Mouse (Mus musculus) liver, embryonic 11.5 days (tissue): ENCODE measurements at regions not wholly inside any gene's neighbourhood (a gene's known extent, or its start where the extent isn't known, plus 50 kb on each side); places are given as distances from the start of the nearest gene placed in this dataset.

ENCODE experiments used
- ATAC-seq: fragments of 200-750 bp; cut with Nextera tagmentation; replicated peaks from 2 replicates; pipeline ENCODE4 v1.8.0; 2017; ENCODE audit warnings: moderate number of reproducible peaks, mild to moderate bottlenecking, moderate TSS enrichment, moderate library complexity; ENCODE audit not compliant: low FRiP score
- DNase-seq: peaks from one replicate; pipeline ENCODE4 v3.0.0-alpha.2; 2017; ENCODE audit warnings: low spot score
- H3K27ac ChIP-seq: fragments of 300-500 bp; sonication (generic); 2 replicates; pipeline ENCODE4 v1.5.1; 2014; ENCODE audit warnings: mild to moderate bottlenecking, low read depth, low read length, control low read depth
- H3K27me3 ChIP-seq: fragments of 300-500 bp; sonication (generic); replicated peaks from 2 replicates; pipeline ENCODE4 v1.6.1; 2014; ENCODE audit warnings: low read length, mixed read lengths; ENCODE audit not compliant: control insufficient read depth, insufficient read depth
- H3K36me3 ChIP-seq: fragments of 300-500 bp; sonication (generic); 2 replicates; pipeline ENCODE4 v1.6.1; 2014; ENCODE audit warnings: mild to moderate bottlenecking, low read length, moderate library complexity, mixed read lengths; ENCODE audit not compliant: control insufficient read depth, insufficient read depth
- H3K4me1 ChIP-seq: fragments of 300-500 bp; sonication (generic); replicated peaks from 2 replicates; pipeline ENCODE4 v1.6.1; 2014; ENCODE audit warnings: low read length, mixed read lengths; ENCODE audit not compliant: control insufficient read depth, insufficient read depth
- H3K4me2 ChIP-seq: fragments of 300-500 bp; sonication (generic); 2 replicates; pipeline ENCODE4 v1.6.1; 2014; ENCODE audit warnings: mild to moderate bottlenecking, control low read depth, moderate library complexity
- H3K4me3 ChIP-seq: fragments of 300-500 bp; sonication (generic); 2 replicates; pipeline ENCODE4 v1.5.1; 2014; ENCODE audit warnings: low read depth, low read length, control low read depth
- H3K9ac ChIP-seq: fragments of 300-500 bp; sonication (generic); 2 replicates; pipeline ENCODE4 v1.6.1; 2014; ENCODE audit warnings: low read depth, low read length, control low read depth
- H3K9me3 ChIP-seq: fragments of 300-500 bp; sonication (generic); 2 replicates; pipeline ENCODE4 v1.6.1; 2016; ENCODE audit warnings: low read length, inconsistent platforms, mixed read lengths; ENCODE audit not compliant: control insufficient read depth
- WGBS: fragments of 180-500 bp; shearing (Covaris S2); extraction: QIAGEN DNeasy Blood & Tissue Kit; methylation state at CpG from one replicate; pipeline ENCODE4 v1.1.7; 2014; 5-methylcytosine and 5-hydroxymethylcytosine counted together

DNA sequence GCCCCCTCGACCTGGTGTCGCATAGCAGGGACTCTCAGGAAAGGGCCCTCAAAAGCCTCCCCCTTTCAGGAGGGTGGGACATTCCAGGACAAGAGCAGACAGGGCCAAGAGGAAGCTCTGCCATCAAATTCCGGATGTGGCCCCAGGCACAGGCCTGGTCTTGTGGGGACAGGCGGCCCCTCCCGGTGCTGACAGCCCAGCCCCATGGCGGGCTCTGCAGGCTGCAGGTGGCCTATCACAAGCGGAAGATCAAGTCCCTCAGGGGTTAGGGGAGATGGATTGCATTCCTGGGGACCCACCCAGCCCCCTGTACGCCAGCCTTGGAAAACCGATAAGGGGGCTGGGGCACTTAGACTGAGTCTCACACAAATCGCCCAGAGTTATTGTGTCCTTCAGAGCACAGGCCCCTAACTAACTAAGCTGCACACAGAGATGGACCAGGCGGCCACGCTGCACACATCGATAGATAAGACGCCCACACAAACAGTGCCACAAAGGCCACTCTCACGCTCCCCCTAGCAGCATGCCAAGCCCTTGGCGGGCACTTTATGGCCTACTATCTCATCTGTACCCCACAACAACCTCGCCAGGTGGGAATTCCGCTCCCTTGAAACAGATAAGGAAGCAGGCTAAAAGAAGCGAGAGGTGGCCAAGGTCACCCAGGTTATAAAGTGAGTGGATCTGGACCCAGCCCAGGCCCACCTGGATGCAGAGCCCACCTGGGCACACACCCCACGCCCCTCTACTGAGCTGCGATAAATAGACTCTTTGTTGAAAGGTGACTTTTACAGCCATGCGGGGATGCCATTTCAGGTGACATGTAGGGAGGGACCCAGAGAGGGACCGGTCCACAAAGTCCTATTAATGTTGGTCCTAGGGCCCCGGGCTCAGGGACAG lies 55.5 kb downstream of the Gm5294 start:
- no peak overlapping the region for H3K4me2 ChIP-seq
- ATAC-seq (peak; percentile 34; the same call in 1 of the 2 replicates), DNase-seq (no peak)
- H3K4me3 ChIP-seq: no peak overlapping the region
- H3K36me3 ChIP-seq: no peaks in the 10 kb centered on the region
- H3K27ac ChIP-seq: no peak overlapping the region
- H3K9me3 ChIP-seq: no peaks in the 10 kb centered on the region
- no peaks in the 10 kb centered on the region for H3K27me3 ChIP-seq
- H3K9ac ChIP-seq: no peak overlapping the region
- WGBS: 49% methylated on average over 24 of the region's 24 CpGs
- peaks cover 7% of the 10 kb centered on the region for H3K4me1 ChIP-seq

DNA sequence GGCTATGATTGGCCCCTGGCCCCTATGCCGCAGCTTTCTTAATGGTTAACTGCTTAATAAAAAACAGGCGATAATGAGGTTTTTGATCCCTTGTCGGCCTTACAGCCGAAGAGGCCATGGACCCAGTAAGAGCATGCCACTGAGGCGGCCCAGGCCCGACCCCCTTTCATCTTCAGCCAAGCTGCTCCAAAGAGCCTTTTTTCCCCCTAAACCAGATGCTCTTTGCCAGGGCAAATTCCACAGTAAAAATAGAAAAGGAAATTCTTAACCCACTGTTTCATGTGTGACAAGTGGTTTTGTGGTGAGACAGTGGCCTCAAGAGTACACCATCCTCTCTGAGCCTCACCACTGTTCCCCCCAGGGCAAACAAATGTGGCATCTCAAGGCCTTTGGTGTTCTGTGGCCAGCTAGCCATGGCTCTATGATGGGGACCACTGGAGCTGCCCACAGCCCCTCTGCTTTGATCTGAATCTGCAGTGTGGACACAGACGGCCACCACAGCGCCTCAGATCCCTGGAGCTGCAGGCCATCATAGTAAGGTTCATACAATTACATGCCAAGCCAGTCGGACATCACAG lies 61.9 kb downstream of the Gm5294 start:
- Histone ChIP-seq H3K36me3 (no peaks in the 10 kb centered on the region), H3K27me3 (no peaks in the 10 kb centered on the region), H3K27ac (no peak overlapping the region), H3K4me1 (no peaks in the 10 kb centered on the region), H3K9ac (no peak overlapping the region), H3K4me3 (no peak overlapping the region), H3K4me2 (no peak overlapping the region), H3K9me3 (no peaks in the 10 kb centered on the region)
- WGBS: 77% methylated on average over 9 of the region's 9 CpGs
- DNase-seq (no peak), ATAC-seq (no peak)

- Histone ChIP-seq H3K9ac (no peak overlapping the region), H3K36me3 (no peaks in the 10 kb centered on the region), H3K4me1 (no peaks in the 10 kb centered on the region), H3K9me3 (no peaks in the 10 kb centered on the region), H3K27ac (no peak overlapping the region), H3K4me3 (no peak overlapping the region), H3K4me2 (no peak overlapping the region), H3K27me3 (no peaks in the 10 kb centered on the region)
- DNase-seq (no peak), ATAC-seq (no peak)
- 48% methylated on average over 9 of the region's 9 CpGs for WGBS
Measured at GRCm38 (mm10) chr5:138883573-138883972, 63.7 kb downstream of the Gm5294 start.

GRCm38 (mm10) chr5:138885905-138886304 lies 66.0 kb downstream of the Gm5294 start:
- no peak overlapping the region for H3K27ac ChIP-seq
- H3K4me3 ChIP-seq: no peak overlapping the region
- no peaks in the 10 kb centered on the region for H3K27me3 ChIP-seq
- WGBS: 62% methylated on average over 3 of the region's 3 CpGs
- no peaks in the 10 kb centered on the region for H3K36me3 ChIP-seq
- no peak overlapping the region for H3K4me2 ChIP-seq
- no peak for ATAC-seq
- DNase-seq: no peak
- no peaks in the 10 kb centered on the region for H3K4me1 ChIP-seq
- H3K9ac ChIP-seq: no peak overlapping the region
- no peaks in the 10 kb centered on the region for H3K9me3 ChIP-seq

GRCm38 (mm10) chr5:138888749-138889148 lies 68.9 kb downstream of the Gm5294 start:
- ATAC-seq: no peak
- Histone ChIP-seq H3K36me3 (no peaks in the 10 kb centered on the region), H3K4me2 (no peak overlapping the region), H3K9me3 (no peaks in the 10 kb centered on the region), H3K27ac (no peak overlapping the region), H3K4me1 (no peaks in the 10 kb centered on the region), H3K9ac (no peak overlapping the region), H3K4me3 (no peak overlapping the region), H3K27me3 (no peaks in the 10 kb centered on the region)
- WGBS: 51% methylated on average over 9 of the region's 9 CpGs
- no peak for DNase-seq

- H3K4me3 ChIP-seq: no peak overlapping the region
- WGBS: 72% methylated on average over 5 of the region's 5 CpGs
- no peaks in the 10 kb centered on the region for H3K36me3 ChIP-seq
- no peak overlapping the region for H3K4me2 ChIP-seq
- DNase-seq (no peak), ATAC-seq (no peak)
- H3K4me1 ChIP-seq: no peaks in the 10 kb centered on the region
- no peaks in the 10 kb centered on the region for H3K27me3 ChIP-seq
- no peak overlapping the region for H3K9ac ChIP-seq
- no peak overlapping the region for H3K27ac ChIP-seq
- no peaks in the 10 kb centered on the region for H3K9me3 ChIP-seq
Measured at GRCm38 (mm10) chr5:138889760-138890159, 69.9 kb downstream of the Gm5294 start.

DNA sequence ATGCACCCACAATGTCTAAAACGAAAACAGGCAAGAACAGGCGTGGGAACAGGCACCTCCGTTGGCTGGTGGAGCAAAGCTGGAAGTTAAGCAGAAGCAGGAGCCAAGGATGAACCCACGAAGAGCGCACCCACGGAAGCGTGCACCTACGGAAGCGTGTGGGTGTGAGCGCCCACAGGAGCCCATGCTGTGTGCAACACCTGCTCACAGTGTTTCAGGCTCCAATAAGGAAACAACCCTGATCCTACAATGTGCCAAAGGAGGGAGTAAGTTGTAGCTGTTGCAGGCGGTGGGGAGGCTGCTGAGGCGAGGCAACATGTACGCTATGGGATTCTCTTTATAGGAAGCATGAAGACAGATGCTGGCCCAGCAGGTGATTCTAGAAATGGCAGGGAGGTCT lies 74.6 kb downstream of the Gm5294 start:
- no peak overlapping the region for H3K4me3 ChIP-seq
- WGBS: 87% methylated on average over 13 of the region's 13 CpGs
- no peak for ATAC-seq
- no peak overlapping the region for H3K9ac ChIP-seq
- DNase-seq: no peak
- H3K4me1 ChIP-seq: no peaks in the 10 kb centered on the region
- no peak overlapping the region for H3K27ac ChIP-seq
- no peaks in the 10 kb centered on the region for H3K9me3 ChIP-seq
- no peaks in the 10 kb centered on the region for H3K27me3 ChIP-seq
- no peak overlapping the region for H3K4me2 ChIP-seq
- H3K36me3 ChIP-seq: no peaks in the 10 kb centered on the region

- Histone ChIP-seq H3K4me1 (no peaks in the 10 kb centered on the region), H3K9ac (no peak overlapping the region), H3K4me3 (no peak overlapping the region), H3K27ac (no peak overlapping the region), H3K36me3 (no peaks in the 10 kb centered on the region), H3K4me2 (no peak overlapping the region), H3K9me3 (no peaks in the 10 kb centered on the region), H3K27me3 (no peaks in the 10 kb centered on the region)
- DNase-seq (no peak), ATAC-seq (no peak)
Measured at GRCm38 (mm10) chr5:138897255-138897654, 77.4 kb downstream of the Gm5294 start.

DNA sequence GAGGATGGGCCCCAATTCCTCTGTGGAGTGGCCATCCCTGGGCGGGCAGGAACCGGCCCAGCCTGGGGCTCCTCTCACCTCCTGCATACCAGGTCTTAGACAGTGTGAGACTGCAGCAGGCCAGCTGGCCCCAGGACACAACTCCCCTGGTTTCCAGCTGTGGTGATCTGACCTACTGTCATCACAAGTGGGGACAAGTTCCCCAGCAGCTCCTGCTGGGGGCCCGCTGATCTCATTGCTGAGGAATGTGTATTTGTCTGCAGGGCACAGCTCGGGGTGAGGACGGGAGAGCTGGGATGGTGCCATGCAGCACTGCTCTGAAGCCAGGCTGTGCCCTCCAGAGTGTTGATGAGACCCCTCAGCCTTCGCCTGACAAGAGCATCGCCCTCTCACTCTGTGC lies 78.6 kb downstream of the Gm5294 start:
- ATAC-seq: no peak
- H3K4me3 ChIP-seq: no peak overlapping the region
- no peaks in the 10 kb centered on the region for H3K4me1 ChIP-seq

More for the DNA sequence above, 78.6 kb downstream of the Gm5294 start:
- DNase-seq: no peak
- no peaks in the 10 kb centered on the region for H3K9me3 ChIP-seq
- no peak overlapping the region for H3K4me2 ChIP-seq
- H3K27ac ChIP-seq: no peak overlapping the region
- no peaks in the 10 kb centered on the region for H3K36me3 ChIP-seq
- H3K27me3 ChIP-seq: no peaks in the 10 kb centered on the region
- 57% methylated on average over 7 of the region's 7 CpGs for WGBS
- no peak overlapping the region for H3K9ac ChIP-seq
